Mouse (Mus musculus): ENCODE measurements around the gene Lyzl4.

DNA sequence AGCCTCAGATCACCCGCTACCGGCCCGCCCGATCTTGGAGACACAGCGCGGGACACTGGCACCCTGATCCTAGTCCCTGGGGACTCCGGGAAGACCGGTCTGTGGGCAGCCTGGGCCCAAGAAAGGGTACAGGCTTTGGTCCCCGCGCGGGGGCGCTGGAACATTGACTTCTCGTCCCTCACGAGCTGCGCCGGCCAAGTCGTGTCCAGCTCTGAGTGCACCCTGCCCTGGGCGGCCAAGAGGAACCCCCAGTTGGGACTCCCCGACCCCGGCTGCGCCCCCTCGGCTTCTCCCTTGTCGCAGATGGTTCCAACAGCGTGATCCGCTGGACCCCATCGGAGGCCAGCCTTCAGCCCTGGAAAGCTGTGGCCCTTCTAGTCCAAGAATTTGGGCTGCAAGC lies at the start of gene Lyzl4:
- TF ChIP-seq CTCF (IDR thresholded peaks at IDR 0.05; ENCODE audit: control insufficient read depth, insufficient read depth, low read length), result peak; percentile 52; the same call in 1 of the 2 replicates
- TF ChIP-seq POLR2A (IDR thresholded peaks at IDR 0.05; ENCODE audit: borderline replicate concordance, control insufficient read depth, low read depth, low read length), result no peak

Data from bone marrow, adult 2 months (tissue).